Mouse (Mus musculus): ENCODE measurements around the gene Ntn1. TPM values are rescaled to one million over a fixed set of nuclear protein-coding genes. Genes with fewer than 3 reads are reported as not detected.

Gene Ntn1
- polyA plus RNA-seq (2014; fragmentation: Illumina TruSeq; extraction: RNeasy Lipid Tissue Mini Kit (QIAGEN cat#74804); ENCODE audit: insufficient read depth, low read depth, low replicate concordance) = 20.5 TPM

GRCm38 (mm10) chr11:68400727-68401219 lies at the start of gene Ntn1:
Gene Ntn1 (minus strand): TSS chr11:68400823.

DNA sequence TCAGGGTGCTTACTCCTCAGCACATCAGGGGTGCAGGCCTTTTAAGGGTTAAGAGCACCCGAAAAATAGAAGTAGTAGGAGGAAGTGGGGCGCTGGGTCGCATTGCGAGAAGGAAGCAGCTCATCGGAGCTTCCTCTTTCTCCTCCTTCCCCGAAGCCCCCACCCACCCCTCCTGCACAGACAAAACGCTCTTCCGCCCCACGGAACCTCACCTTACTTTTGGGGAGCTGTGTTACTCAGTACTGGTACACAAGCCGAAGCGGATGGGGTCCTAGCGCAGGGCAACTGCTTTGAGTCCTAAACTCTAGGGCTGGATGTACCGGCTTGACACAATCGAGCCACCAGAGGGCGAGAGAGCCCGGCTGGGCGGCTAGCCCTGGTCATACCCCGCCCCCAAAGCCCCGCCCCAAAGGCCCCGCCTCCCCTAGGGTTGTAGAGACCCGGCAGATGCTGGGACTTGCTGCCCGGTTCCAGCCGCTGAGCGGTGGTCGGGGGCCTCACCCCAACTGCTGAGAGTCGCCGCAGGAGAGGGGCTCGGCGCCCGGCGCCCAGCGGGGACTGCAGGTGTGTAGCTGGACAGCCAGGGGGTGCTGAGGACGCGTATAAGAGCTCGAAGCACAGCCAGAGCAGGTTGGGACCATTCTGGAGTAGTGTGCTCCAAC lies 31.2 kb upstream of the Ntn1 start, which contains the start of gene Pik3r5:
Pik3r5 (plus strand) TSS at position 423 of the 662 bp plus-strand sequence.

Other genes starting within 250 kb of the Ntn1 start
- gene Pik3r5, start 31.3 kb upstream of the Ntn1 start, polyA plus RNA-seq (2014; fragmentation: Illumina TruSeq; extraction: RNeasy Lipid Tissue Mini Kit (QIAGEN cat#74804); ENCODE audit: insufficient read depth, low read depth, low replicate concordance) = 4.4 TPM
- 4.6 TPM for gene Pik3r6, start 102.2 kb upstream of the Ntn1 start, polyA plus RNA-seq (2014; fragmentation: Illumina TruSeq; extraction: RNeasy Lipid Tissue Mini Kit (QIAGEN cat#74804); ENCODE audit: insufficient read depth, low read depth, low replicate concordance)
- gene Mfsd6l, start 155.4 kb upstream of the Ntn1 start, polyA plus RNA-seq (2014; fragmentation: Illumina TruSeq; extraction: RNeasy Lipid Tissue Mini Kit (QIAGEN cat#74804); ENCODE audit: insufficient read depth, low read depth, low replicate concordance) = 3.8 TPM
- 10.2 TPM for gene Ccdc42, start 186.2 kb upstream of the Ntn1 start, polyA plus RNA-seq (2014; fragmentation: Illumina TruSeq; extraction: RNeasy Lipid Tissue Mini Kit (QIAGEN cat#74804); ENCODE audit: insufficient read depth, low read depth, low replicate concordance)

Measured in lung, adult 10 weeks (tissue).